Mouse (Mus musculus) testis, postnatal 14 days (tissue): ENCODE data around the gene Spata17.

Experiments
- DNase-seq: peaks from one replicate; pipeline ENCODE4 v3.0.0; 2021; ENCODE audit warnings: low spot score

Gene Spata17

GRCm38 (mm10) chr1:187004306-187004705 is 211.0 kb downstream of the Spata17 start:
- no peak for DNase-seq

- no peak for DNase-seq
Measured at GRCm38 (mm10) chr1:187003441-187003861, 211.8 kb downstream of the Spata17 start.

GRCm38 (mm10) chr1:186997596-186998304 is 217.5 kb downstream of the Spata17 start:
- no peak for DNase-seq
